Mouse (Mus musculus) testis, adult 2 months (tissue): ENCODE results near the gene Slc6a4.

Experiments
- CTCF ChIP-seq: fragments of 200-500 bp; IDR thresholded peaks from 2 replicates; pipeline ENCODE4 v1.5.1; 2012; ENCODE audit warnings: low read depth, mild to moderate bottlenecking, inconsistent platforms, low read length, moderate library complexity; ENCODE audit not compliant: control insufficient read depth, insufficient read depth, insufficient replicate concordance
- POLR2A ChIP-seq: fragments of 200-500 bp; IDR thresholded peaks from 2 replicates; pipeline ENCODE4 v1.6.1; 2012; ENCODE audit warnings: low read depth, mild to moderate bottlenecking, inconsistent platforms, low read length, moderate library complexity; ENCODE audit not compliant: control insufficient read depth

DNA sequence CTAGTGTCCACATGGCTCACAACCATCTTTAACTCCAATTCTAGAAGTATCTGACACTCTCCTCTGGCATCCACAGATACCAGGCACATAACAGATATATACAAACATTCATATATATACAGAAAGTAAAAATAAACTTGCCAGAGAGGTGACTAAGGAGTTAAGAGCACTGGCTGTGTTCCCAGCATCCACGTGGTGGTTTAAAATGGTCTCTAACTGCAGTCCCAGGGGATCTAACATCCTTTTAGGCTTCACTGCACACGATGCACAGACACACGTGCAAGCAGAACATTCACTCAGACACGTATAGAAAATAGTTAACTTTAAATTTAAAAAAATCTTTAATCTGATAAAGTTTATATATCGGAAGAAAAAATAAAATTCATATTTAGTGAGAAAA, 63.5 kb downstream of the Slc6a4 start:
- TF ChIP-seq POLR2A (no peak), CTCF (no peak)
